ENCODE assay signal across 8 mouse cellular contexts in the genomic region with DNA sequence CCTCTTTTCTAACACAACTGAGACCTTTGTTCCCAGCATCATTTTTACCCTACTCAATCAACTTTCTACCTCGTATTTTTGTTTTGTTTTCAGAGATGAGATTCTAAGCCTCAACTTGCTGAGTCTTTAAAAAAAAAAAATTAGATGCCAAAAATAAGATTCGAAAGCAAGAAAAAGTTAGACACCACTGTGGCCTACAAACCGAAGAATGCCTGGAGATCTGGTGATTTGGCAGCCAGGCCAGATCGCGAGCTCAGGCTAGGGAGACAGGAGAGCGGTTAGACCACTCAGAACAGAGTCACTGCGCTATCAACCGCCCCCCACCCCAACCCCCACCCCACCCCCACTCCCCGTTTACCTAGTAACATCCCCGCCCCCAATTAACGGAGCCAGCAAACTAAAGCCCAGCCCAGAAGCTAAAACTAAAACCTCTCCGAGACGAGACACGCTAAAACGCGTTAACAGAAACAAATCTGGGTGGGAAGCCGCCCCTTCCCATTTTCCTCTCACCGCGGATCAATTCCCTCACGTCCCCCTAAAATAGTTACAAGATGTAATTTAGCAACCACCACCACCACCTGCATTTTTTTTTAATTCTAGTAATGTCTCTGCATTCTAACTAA. TPM values are rescaled to one million over a fixed set of nuclear protein-coding genes. Genes with fewer than 3 reads are reported as not detected.
DNase-seq lines count a peak whose midpoint lies in the region; ATAC-seq and TF ChIP-seq lines count a peak whose summit lies in the region.

No protein-coding gene starts in this region.

- H3K4me1 ChIP-seq in hindbrain, postnatal 0 days (ENCODE audit: insufficient read depth, low read length), result peaks cover 4% of the 10 kb centered on the region; the same call in 1 of the 2 replicates
- H3K4me1 ChIP-seq in midbrain, embryonic 16.5 days (ENCODE audit: control insufficient read depth, insufficient read depth, low read length), result peaks cover 26% of the 10 kb centered on the region

- no peaks in the 10 kb centered on the region for H3K9me3 ChIP-seq in hindbrain, postnatal 0 days (ENCODE audit: low read length)
- no peaks in the 10 kb centered on the region for H3K9me3 ChIP-seq in midbrain, embryonic 16.5 days (replicated peaks; ENCODE audit: control insufficient read depth, low read length, poor library complexity, severe bottlenecking)

- H3K27ac ChIP-seq in hindbrain, postnatal 0 days, result peak overlapping the region; percentile 96; the same call in 1 of the 2 replicates
- no peak overlapping the region for H3K27ac ChIP-seq in midbrain, embryonic 16.5 days (ENCODE audit: low read length)

- peak; percentile 6 for DNase-seq in cerebellum, adult 11 months
- no peak for DNase-seq in cerebellum, adult 9-10 months
- DNase-seq in thymus, postnatal 14 days, result peak; percentile 20
- DNase-seq in thymus, adult 18-20 months, result no peak
- no peak for DNase-seq in hindbrain, postnatal 0 days (ENCODE audit: low spot score)
- no peak for DNase-seq in layer of hippocampus, adult 18-20 months (ENCODE audit: low spot score in 2 of 2)

- H3K4me2 ChIP-seq in hindbrain, postnatal 0 days (ENCODE audit: low read depth, low read length), result peak overlapping the region; percentile 84
- H3K4me2 ChIP-seq in midbrain, embryonic 16.5 days (ENCODE audit: low read length), result peak overlapping the region; percentile 71

- no peak for ATAC-seq in hindbrain, postnatal 0 days
- ATAC-seq in midbrain, embryonic 16.5 days, result no peak
- no peak for ATAC-seq in erythroid progenitor cell, adult 5-6 weeks (replicated peaks; ENCODE audit: low FRiP score, poor library complexity, severe bottlenecking)

- peak overlapping the region; percentile 99 for H3K4me3 ChIP-seq in hindbrain, postnatal 0 days (ENCODE audit: low read length)
- peak overlapping the region; percentile 96 for H3K4me3 ChIP-seq in midbrain, embryonic 16.5 days (ENCODE audit: low read depth, low read length)

- no peaks in the 10 kb centered on the region for H3K36me3 ChIP-seq in hindbrain, postnatal 0 days (ENCODE audit: insufficient read depth, low read length)
- no peaks in the 10 kb centered on the region for H3K36me3 ChIP-seq in midbrain, embryonic 16.5 days (ENCODE audit: control insufficient read depth, insufficient read depth, low read length)

- WGBS in hindbrain, postnatal 0 days, result 8% methylated on average over 20 of the region's 20 CpGs
- 9% methylated on average over 20 of the region's 20 CpGs for WGBS in midbrain, embryonic 16.5 days

- H3K9ac ChIP-seq in hindbrain, postnatal 0 days (replicated peaks; ENCODE audit: low read length), result peak overlapping the region; percentile 98
- H3K9ac ChIP-seq in midbrain, embryonic 16.5 days (ENCODE audit: low read depth, low read length), result peak overlapping the region; percentile 96

- H3K27me3 ChIP-seq in hindbrain, postnatal 0 days (ENCODE audit: insufficient read depth, low read length), result no peaks in the 10 kb centered on the region
- no peaks in the 10 kb centered on the region for H3K27me3 ChIP-seq in midbrain, embryonic 16.5 days (ENCODE audit: control insufficient read depth, insufficient read depth, low read depth, low read length)

- no peak for TF ChIP-seq CTCF in hindbrain, postnatal 0 days (IDR thresholded peaks at IDR 0.05; ENCODE audit: low read depth)

RNA-seq across cellular contexts. Expression of gene Fbxo36, which starts 2.0 kb away (rescaled TPM):
- total RNA-seq in hindbrain, postnatal 0 days (2014; rRNA removed), result 2.8 and 3.7 TPM in 2 replicates
- 10.1 and 12.8 TPM in 2 replicates for polyA plus RNA-seq in hindbrain, postnatal 0 days (2015; fragmentation: Nextera tagmentation; extraction: Ambion mirVana)
- polyA plus RNA-seq in midbrain, embryonic 16.5 days (2015; fragmentation: Nextera tagmentation; extraction: Ambion mirVana), result 6.0 and 6.6 TPM in 2 replicates
- total RNA-seq in layer of hippocampus, adult 18-20 months (2021), result 1 to 10 TPM; 2.3 to 3.3 TPM
- total RNA-seq in erythroid progenitor cell, adult 5-6 weeks (2015; ENCODE audit: low replicate concordance), result 5.8 TPM in 1 of 2 replicates, not detected in the other
- total RNA-seq in erythroid progenitor cell, adult 5-6 weeks (2017; ENCODE audit: low replicate concordance), result 1.7 TPM in 1 of 2 replicates, not detected in the other

RNA-seq across cellular contexts. Expression of gene Trip12, which starts 2.7 kb away (rescaled TPM):
- 82.2 and 92.8 TPM in 2 replicates for total RNA-seq in hindbrain, postnatal 0 days (2014; rRNA removed)
- polyA plus RNA-seq in hindbrain, postnatal 0 days (2015; fragmentation: Nextera tagmentation; extraction: Ambion mirVana), result 28.4 and 36.8 TPM in 2 replicates
- polyA plus RNA-seq in midbrain, embryonic 16.5 days (2015; fragmentation: Nextera tagmentation; extraction: Ambion mirVana), result 44.4 and 53.3 TPM in 2 replicates
- 100 to 1,000 TPM; 182 to 199 TPM for total RNA-seq in layer of hippocampus, adult 18-20 months (2021)
- total RNA-seq in erythroid progenitor cell, adult 5-6 weeks (2015; ENCODE audit: low replicate concordance), result 90.1 and 113 TPM in 2 replicates
- 124 and 203 TPM in 2 replicates for total RNA-seq in erythroid progenitor cell, adult 5-6 weeks (2017; ENCODE audit: low replicate concordance)

Comparison
In these comparisons a context has a peak if more than half of its experiments do, and no peak if none do; other contexts are left out.
1. DNase-seq: peak in cerebellum, adult 11 months (single experiment) and thymus, postnatal 14 days (single experiment); none in cerebellum, adult 9-10 months (single experiment), thymus, adult 18-20 months (0 of 2), hindbrain, postnatal 0 days (single experiment) and layer of hippocampus, adult 18-20 months (0 of 2).